In the genomic region with DNA sequence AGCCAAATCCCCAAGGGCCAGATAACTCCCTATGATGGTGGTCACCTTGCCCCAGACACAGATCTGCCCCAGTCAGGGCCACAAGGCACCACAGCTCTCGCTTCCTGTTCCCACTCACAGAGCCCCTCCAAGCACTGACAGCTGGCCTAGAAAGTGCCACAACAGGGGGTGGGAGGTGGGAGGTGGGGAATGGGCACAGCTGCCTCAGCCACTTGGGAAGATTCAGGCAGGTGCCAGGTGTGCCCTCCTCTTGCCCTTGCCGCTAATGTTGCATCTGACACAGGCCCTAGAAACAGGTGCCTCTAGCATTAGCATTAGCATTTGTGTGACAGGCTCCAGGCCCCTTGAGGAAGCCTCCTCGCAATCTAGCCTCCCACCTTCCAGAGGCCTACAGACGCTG, we compare ENCODE assay signal across 16 mouse cellular contexts. TPM values are rescaled to one million over a fixed set of nuclear protein-coding genes. Genes with fewer than 3 reads are reported as not detected.
"Had no signal": no experiment of that assay in that cellular context is flagged by ENCODE, and none has a peak within 500 bp of the region (broad histone marks: within the 10 kb centered on the region; RNA-seq: fewer than 3 reads in every experiment).

No protein-coding gene starts in this region.

- H3K4me3 ChIP-seq: limb, embryonic 12.5 days; liver, embryonic 13.5 days had no signal

- H3K27ac ChIP-seq: kidney, postnatal 0 days; limb, embryonic 12.5 days; liver, embryonic 13.5 days had no signal

- H3K4me1 ChIP-seq: limb, embryonic 12.5 days; liver, embryonic 13.5 days had no signal

- H3K4me2 ChIP-seq: limb, embryonic 12.5 days; liver, embryonic 13.5 days had no signal

- H3K9me3 ChIP-seq: limb, embryonic 12.5 days; liver, embryonic 13.5 days had no signal

- DNase-seq: kidney, adult 11 months; kidney, adult 9 months; kidney, postnatal 36 days; layer of hippocampus, adult 9-11 months; liver; liver, embryonic 13.5 days; lung, adult 18-20 months; right cerebral cortex, adult 18-20 months; right cerebral cortex, postnatal 25 days; thymus, postnatal 36 days had no signal

- H3K9ac ChIP-seq: limb, embryonic 12.5 days; liver, embryonic 13.5 days had no signal

- H3K36me3 ChIP-seq: limb, embryonic 12.5 days; liver, embryonic 13.5 days had no signal

RNA-seq across cellular contexts. Expression of gene Ecel1, which starts 14.8 kb away (rescaled TPM):
- polyA plus RNA-seq: liver, embryonic 13.5 days had no signal

RNA-seq across cellular contexts. Expression of gene Akp3, which starts 16.8 kb away (rescaled TPM):
- polyA plus RNA-seq: intestine, embryonic 14.5 days; kidney, postnatal 0 days; limb, embryonic 12.5 days; liver, embryonic 13.5 days; lung, embryonic 16.5 days had no signal

RNA-seq across cellular contexts. Expression of gene Alpi, which starts 40.1 kb away (rescaled TPM):
- polyA plus RNA-seq: kidney, postnatal 0 days; limb, embryonic 12.5 days; liver, embryonic 13.5 days; lung, embryonic 16.5 days had no signal

RNA-seq across cellular contexts. Expression of gene Prss56, which starts 41.6 kb away (rescaled TPM):
- polyA plus RNA-seq: intestine, embryonic 14.5 days; limb, embryonic 12.5 days; liver, embryonic 13.5 days; lung, embryonic 16.5 days; small intestine, adult 2 months; stomach, embryonic 16.5 days had no signal

RNA-seq across cellular contexts. Expression of gene Chrnd, which starts 48.9 kb away (rescaled TPM):
- polyA plus RNA-seq: intestine, embryonic 14.5 days had no signal
